Comparison of ENCODE assay signal across 16 mouse cellular contexts in genomic region chr3:42235515-42235914, GRCm38 (mm10).
"Had no signal": no experiment of that assay in that cellular context is flagged by ENCODE, and none has a peak within 500 bp of the region (broad histone marks: within the 10 kb centered on the region; RNA-seq: fewer than 3 reads in every experiment).

No protein-coding gene starts in this region.

- H3K4me3 ChIP-seq: neural tube, embryonic 13.5 days; neural tube, embryonic 15.5 days; stomach, embryonic 15.5 days had no signal

- H3K27me3 ChIP-seq: neural tube, embryonic 13.5 days; neural tube, embryonic 15.5 days; stomach, embryonic 15.5 days had no signal

- H3K4me2 ChIP-seq: neural tube, embryonic 13.5 days; neural tube, embryonic 15.5 days; stomach, embryonic 15.5 days had no signal

- H3K36me3 ChIP-seq: neural tube, embryonic 13.5 days; neural tube, embryonic 15.5 days; stomach, embryonic 15.5 days had no signal

- DNase-seq: retina, postnatal 1 day; right cerebral cortex, adult 18-20 months; right cerebral cortex, postnatal 14 days; right cerebral cortex, postnatal 25 days; right cerebral cortex, postnatal 4 days; spleen, adult 18-20 months; thymus, adult 18-20 months; thymus, adult 2 months; thymus, postnatal 14 days; thymus, postnatal 25 days; thymus, postnatal 36 days; thymus, postnatal 4 days had no signal

- H3K9me3 ChIP-seq: neural tube, embryonic 13.5 days; neural tube, embryonic 15.5 days; stomach, embryonic 15.5 days had no signal

- H3K9ac ChIP-seq: neural tube, embryonic 13.5 days; neural tube, embryonic 15.5 days; stomach, embryonic 15.5 days had no signal

- H3K27ac ChIP-seq: neural tube, embryonic 13.5 days; neural tube, embryonic 15.5 days; stomach, embryonic 15.5 days; stomach, postnatal 0 days had no signal

- H3K4me1 ChIP-seq: neural tube, embryonic 13.5 days; neural tube, embryonic 15.5 days; stomach, embryonic 15.5 days had no signal
